In the genomic region with DNA sequence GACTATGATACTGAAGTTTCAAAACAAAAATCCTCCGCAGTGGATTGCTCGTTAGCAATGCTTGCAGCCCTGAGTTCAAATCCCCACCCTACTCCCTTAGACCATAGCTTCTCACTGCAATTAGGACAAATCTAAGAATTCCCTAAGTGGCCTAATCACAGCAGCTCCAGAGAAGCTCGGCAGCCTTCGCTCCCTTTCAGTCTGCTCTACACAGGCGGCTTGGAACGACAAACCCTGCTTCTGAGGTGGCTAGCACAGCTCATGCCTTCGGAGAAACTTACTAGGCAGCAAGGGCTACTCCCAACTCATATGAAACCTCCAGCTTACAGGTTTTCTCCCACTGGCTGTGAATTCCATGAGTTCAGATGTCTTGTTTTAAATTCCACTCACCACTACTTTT, we compare ENCODE assay signal across 10 mouse cellular contexts. TPM values are rescaled to one million over a fixed set of nuclear protein-coding genes. Genes with fewer than 3 reads are reported as not detected.
A peak's percentile ranks its signal among the peaks of the same experiment; 100 is the strongest.
DNase-seq lines count a peak whose midpoint lies in the region; ATAC-seq and TF ChIP-seq lines count a peak whose summit lies in the region.
"Had no signal": no experiment of that assay in that cellular context is flagged by ENCODE, and none has a peak within 500 bp of the region (broad histone marks: within the 10 kb centered on the region; RNA-seq: fewer than 3 reads in every experiment).

No protein-coding gene starts in this region.

- H3K4me3 ChIP-seq in embryonic facial prominence, embryonic 12.5 days, result no peak overlapping the region
- H3K4me3 ChIP-seq in embryonic facial prominence, embryonic 10.5 days, result no peak overlapping the region
- 0 out of 2 replicates have a peak overlapping the region, but pooled peaks have one; percentile 5 for H3K4me3 ChIP-seq in kidney, embryonic 15.5 days (replicated peaks)
- H3K4me3 ChIP-seq in cortical plate, adult 2 months (ENCODE audit: insufficient read depth, low read length), result no peak overlapping the region
- no peak overlapping the region for H3K4me3 ChIP-seq in liver, embryonic 16.5 days (ENCODE audit: low read depth, low read length)

- TF ChIP-seq CTCF in cortical plate, adult 2 months (IDR thresholded peaks at IDR 0.05; ENCODE audit: extremely low read depth, insufficient read depth, low read length), result no peak

- no peak overlapping the region for H3K4me2 ChIP-seq in embryonic facial prominence, embryonic 12.5 days (replicated peaks)
- no peak overlapping the region for H3K4me2 ChIP-seq in kidney, embryonic 15.5 days
- H3K4me2 ChIP-seq in liver, embryonic 16.5 days (ENCODE audit: low read depth, low read length), result no peak overlapping the region

- ATAC-seq in embryonic facial prominence, embryonic 12.5 days (ENCODE audit: insufficient number of reproducible peaks, insufficient read depth, low FRiP score, low TSS enrichment), result no peak
- no peak for ATAC-seq in kidney, embryonic 15.5 days (replicated peaks; ENCODE audit: low FRiP score)
- ATAC-seq in liver, embryonic 16.5 days (ENCODE audit: low read depth), result no peak
- no peak for ATAC-seq in megakaryocyte, adult 5-6 weeks (ENCODE audit: poor library complexity, severe bottlenecking)

- H3K27ac ChIP-seq in embryonic facial prominence, embryonic 12.5 days, result peak overlapping the region; percentile 69; the same call in 1 of the 2 replicates
- H3K27ac ChIP-seq in embryonic facial prominence, embryonic 10.5 days (replicated peaks), result no peak overlapping the region
- peak overlapping the region; percentile 100 for H3K27ac ChIP-seq in kidney, embryonic 15.5 days
- no peak overlapping the region for H3K27ac ChIP-seq in cortical plate, adult 2 months (ENCODE audit: insufficient read depth, low read length)
- H3K27ac ChIP-seq in liver, embryonic 16.5 days (ENCODE audit: low read length), result no peak overlapping the region; the same call in 1 of the 2 replicates

- no peak overlapping the region for H3K9ac ChIP-seq in embryonic facial prominence, embryonic 12.5 days
- H3K9ac ChIP-seq in kidney, embryonic 15.5 days, result no peak overlapping the region
- H3K9ac ChIP-seq in liver, embryonic 16.5 days (ENCODE audit: low read depth, low read length), result 0 out of 2 replicates have a peak overlapping the region, but pooled peaks have one; percentile 30

- WGBS in embryonic facial prominence, embryonic 12.5 days, result 86% methylated on average over 7 of the region's 7 CpGs
- 87% methylated on average over 7 of the region's 7 CpGs for WGBS in embryonic facial prominence, embryonic 10.5 days
- 76% methylated on average over 7 of the region's 7 CpGs for WGBS in kidney, embryonic 15.5 days
- 82% methylated on average over 7 of the region's 7 CpGs for WGBS in liver, embryonic 16.5 days (ENCODE audit: insufficient replicate concordance)

- TF ChIP-seq POLR2A in cortical plate, adult 2 months (IDR thresholded peaks at IDR 0.05; ENCODE audit: extremely low read depth, insufficient read depth, low read length), result peak; percentile 25; the same call in 1 of the 2 replicates

- H3K9me3 ChIP-seq in embryonic facial prominence, embryonic 12.5 days, result no peaks in the 10 kb centered on the region
- no peaks in the 10 kb centered on the region for H3K9me3 ChIP-seq in embryonic facial prominence, embryonic 10.5 days
- no peaks in the 10 kb centered on the region for H3K9me3 ChIP-seq in kidney, embryonic 15.5 days (replicated peaks)
- no peaks in the 10 kb centered on the region for H3K9me3 ChIP-seq in liver, embryonic 16.5 days (replicated peaks; ENCODE audit: control insufficient read depth, low read length)

- H3K4me1 ChIP-seq in embryonic facial prominence, embryonic 12.5 days, result peaks cover 22% of the 10 kb centered on the region
- H3K4me1 ChIP-seq in embryonic facial prominence, embryonic 10.5 days, result peaks cover 32% of the 10 kb centered on the region
- peaks cover 41% of the 10 kb centered on the region for H3K4me1 ChIP-seq in kidney, embryonic 15.5 days
- H3K4me1 ChIP-seq in cortical plate, adult 2 months (ENCODE audit: control insufficient read depth, insufficient read depth, low read length), result peaks cover 3% of the 10 kb centered on the region; the same call in 1 of the 2 replicates
- H3K4me1 ChIP-seq in liver, embryonic 16.5 days (ENCODE audit: control insufficient read depth, low read depth, low read length), result peaks cover 33% of the 10 kb centered on the region

- H3K36me3 ChIP-seq in embryonic facial prominence, embryonic 12.5 days, result no peaks in the 10 kb centered on the region
- peaks cover 5% of the 10 kb centered on the region; the same call in 1 of the 2 replicates for H3K36me3 ChIP-seq in embryonic facial prominence, embryonic 10.5 days (replicated peaks)
- H3K36me3 ChIP-seq in kidney, embryonic 15.5 days, result no peaks in the 10 kb centered on the region
- no peaks in the 10 kb centered on the region; the same call in 1 of the 2 replicates for H3K36me3 ChIP-seq in liver, embryonic 16.5 days (ENCODE audit: control insufficient read depth, insufficient read depth)

- no peak for DNase-seq in embryonic facial prominence, embryonic 10.5 days (ENCODE audit: low spot score)
- DNase-seq in kidney, adult 8-10 months, result no peak
- no peak for DNase-seq in frontal cortex, postnatal 25 days (ENCODE audit: low spot score in 2 of 2)

- H3K27me3 ChIP-seq in embryonic facial prominence, embryonic 12.5 days, result no peaks in the 10 kb centered on the region
- no peaks in the 10 kb centered on the region for H3K27me3 ChIP-seq in embryonic facial prominence, embryonic 10.5 days (replicated peaks; ENCODE audit: low read depth, poor library complexity, severe bottlenecking)
- no peaks in the 10 kb centered on the region for H3K27me3 ChIP-seq in kidney, embryonic 15.5 days
- no peaks in the 10 kb centered on the region for H3K27me3 ChIP-seq in liver, embryonic 16.5 days (ENCODE audit: control insufficient read depth, insufficient read depth, low read depth, low read length)

RNA-seq across cellular contexts. Expression of gene Bicral, which starts 4.2 kb away (rescaled TPM):
- 4.6 and 5.5 TPM in 2 replicates for polyA plus RNA-seq in embryonic facial prominence, embryonic 12.5 days (2016; fragmentation: Nextera tagmentation; extraction: Ambion mirVana)
- polyA plus RNA-seq in embryonic facial prominence, embryonic 10.5 days (2016; fragmentation: Nextera tagmentation; extraction: Ambion mirVana), result 3.0 and 4.4 TPM in 2 replicates
- polyA plus RNA-seq in kidney, embryonic 15.5 days (2015; fragmentation: Nextera tagmentation; extraction: Ambion mirVana), result 4.2 and 4.9 TPM in 2 replicates
- 33.1 and 33.9 TPM in 2 replicates for polyA plus RNA-seq in cortical plate, adult 2 months (2012; rRNA removed)
- polyA plus RNA-seq in liver, embryonic 16.5 days (2015; fragmentation: Nextera tagmentation; extraction: Ambion mirVana), result 2.4 and 2.5 TPM in 2 replicates
- total RNA-seq in megakaryocyte, adult 5-6 weeks (2015), result 25.2 and 32.4 TPM in 2 replicates
- 20.3 and 21.1 TPM in 2 replicates for total RNA-seq in megakaryocyte, adult 5-6 weeks (2017)

RNA-seq across cellular contexts. Expression of gene Tbcc, which starts 36.4 kb away (rescaled TPM):
- 80.2 and 83.7 TPM in 2 replicates for polyA plus RNA-seq in embryonic facial prominence, embryonic 12.5 days (2016; fragmentation: Nextera tagmentation; extraction: Ambion mirVana)
- polyA plus RNA-seq in embryonic facial prominence, embryonic 10.5 days (2016; fragmentation: Nextera tagmentation; extraction: Ambion mirVana), result 52.9 and 57.9 TPM in 2 replicates
- polyA plus RNA-seq in kidney, embryonic 15.5 days (2015; fragmentation: Nextera tagmentation; extraction: Ambion mirVana), result 59.3 and 59.7 TPM in 2 replicates
- 25.6 and 26.1 TPM in 2 replicates for polyA plus RNA-seq in cortical plate, adult 2 months (2012; rRNA removed)
- polyA plus RNA-seq in liver, embryonic 16.5 days (2015; fragmentation: Nextera tagmentation; extraction: Ambion mirVana), result 15.5 and 16.3 TPM in 2 replicates
- 8.6 and 13.5 TPM in 2 replicates for total RNA-seq in megakaryocyte, adult 5-6 weeks (2015)
- 10.8 and 13.3 TPM in 2 replicates for total RNA-seq in megakaryocyte, adult 5-6 weeks (2017)

RNA-seq across cellular contexts. Expression of gene Prph2, which starts 56.2 kb away (rescaled TPM):
- 0.09 TPM in 1 of 2 replicates, not detected in the other for polyA plus RNA-seq in embryonic facial prominence, embryonic 12.5 days (2016; fragmentation: Nextera tagmentation; extraction: Ambion mirVana)
- not detected in 2 replicates for polyA plus RNA-seq in embryonic facial prominence, embryonic 10.5 days (2016; fragmentation: Nextera tagmentation; extraction: Ambion mirVana)
- polyA plus RNA-seq in kidney, embryonic 15.5 days (2015; fragmentation: Nextera tagmentation; extraction: Ambion mirVana), result 0.08 TPM in 1 of 2 replicates, not detected in the other
- polyA plus RNA-seq in cortical plate, adult 2 months (2012; rRNA removed), result not detected in 2 replicates
- polyA plus RNA-seq in liver, embryonic 16.5 days (2015; fragmentation: Nextera tagmentation; extraction: Ambion mirVana), result not detected in 2 replicates
- not detected in 2 replicates for total RNA-seq in megakaryocyte, adult 5-6 weeks (2015)
- not detected in 2 replicates for total RNA-seq in megakaryocyte, adult 5-6 weeks (2017)
- total RNA-seq: gastrocnemius, postnatal 4 days; layer of hippocampus, postnatal 36 days had no signal

Comparison
In these comparisons a context has a peak if more than half of its experiments do, and no peak if none do; other contexts are left out.
1. H3K27ac ChIP-seq: peak in embryonic facial prominence, embryonic 12.5 days (single experiment) and kidney, embryonic 15.5 days (single experiment); none in embryonic facial prominence, embryonic 10.5 days (single experiment), cortical plate, adult 2 months (single experiment) and liver, embryonic 16.5 days (single experiment).